Mouse (Mus musculus): Measurements from ENCODE around the gene Tm2d3. TPM values are rescaled to one million over a fixed set of nuclear protein-coding genes. Genes with fewer than 3 reads are reported as not detected.
A peak's percentile ranks its signal among the peaks of the same experiment; 100 is the strongest.

Gene Tm2d3
- 8.8 and 28.8 TPM in 2 replicates for total RNA-seq (2015; ENCODE audit: low replicate concordance)
- total RNA-seq (2017; ENCODE audit: low replicate concordance), result 7.6 and 13.5 TPM in 2 replicates

DNA sequence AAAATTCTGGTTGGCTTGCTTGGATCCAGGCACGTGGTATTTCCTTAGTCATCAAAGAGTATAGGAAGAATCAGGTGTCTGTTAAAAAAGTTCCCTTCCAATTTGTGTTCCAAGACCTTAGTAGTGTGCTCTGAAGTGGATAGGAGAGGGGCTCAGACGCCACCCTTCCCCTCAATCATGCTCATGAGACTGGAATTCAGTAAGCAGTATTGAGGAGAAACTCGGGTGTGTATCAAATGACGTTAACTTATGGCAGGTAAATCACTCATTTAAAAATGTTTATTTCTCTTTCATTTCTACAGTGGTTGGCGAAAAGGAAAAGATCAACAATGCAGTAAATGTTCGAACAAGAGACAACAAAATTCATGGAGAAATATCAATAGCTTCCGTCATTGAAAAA, at the start of gene Tm2d3:
Gene Tm2d3, plus strand, starts transcription at position 301 of the 400 bp plus-strand sequence.
- no peak for ATAC-seq (replicated peaks; ENCODE audit: low FRiP score, poor library complexity, severe bottlenecking)

DNA sequence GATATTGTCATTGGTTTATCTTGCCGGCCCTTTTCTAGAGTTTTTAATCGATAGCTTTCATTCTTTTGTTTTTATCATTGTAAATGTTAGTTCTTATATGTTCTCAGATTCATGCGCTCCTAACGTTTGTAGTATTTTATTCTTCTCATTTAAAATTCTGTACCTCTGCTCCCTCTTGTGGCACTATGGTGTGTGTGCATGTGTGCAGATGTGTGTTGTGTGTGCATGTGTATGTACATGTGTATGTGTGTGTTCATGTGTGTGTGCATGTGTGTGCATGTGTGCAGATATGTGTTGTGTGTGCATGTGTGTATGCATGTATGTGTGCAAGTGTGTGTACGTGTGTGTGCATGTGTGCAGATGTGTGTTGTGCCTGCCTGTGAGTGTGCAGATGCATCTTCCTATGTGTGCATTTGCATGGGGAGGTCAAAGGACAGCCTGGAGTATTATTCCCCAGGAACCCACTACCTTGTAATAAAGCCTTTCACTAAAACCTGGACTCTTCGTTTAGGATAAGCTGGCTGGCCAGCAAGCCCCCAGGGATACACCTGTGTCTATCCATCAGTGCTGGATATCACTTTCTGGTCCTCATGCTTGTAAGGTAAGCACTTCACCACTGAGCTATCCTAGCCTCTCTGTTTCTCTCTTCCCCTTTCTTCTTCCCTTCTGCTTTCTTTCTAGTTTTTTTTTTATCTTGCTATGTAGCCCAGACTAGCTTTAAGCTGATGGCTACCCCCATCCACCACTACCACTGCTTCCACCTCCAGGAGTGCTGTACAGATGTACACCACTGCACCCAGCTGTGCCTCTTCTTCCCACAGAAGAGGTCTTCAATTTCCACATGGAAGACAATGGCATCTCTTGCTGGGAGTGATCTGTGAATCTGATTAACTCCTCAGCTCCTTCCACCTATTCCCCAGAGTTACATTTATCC, 48.3 kb upstream of the Tm2d3 start:
- no peak for ATAC-seq (replicated peaks; ENCODE audit: low FRiP score, poor library complexity, severe bottlenecking)

DNA sequence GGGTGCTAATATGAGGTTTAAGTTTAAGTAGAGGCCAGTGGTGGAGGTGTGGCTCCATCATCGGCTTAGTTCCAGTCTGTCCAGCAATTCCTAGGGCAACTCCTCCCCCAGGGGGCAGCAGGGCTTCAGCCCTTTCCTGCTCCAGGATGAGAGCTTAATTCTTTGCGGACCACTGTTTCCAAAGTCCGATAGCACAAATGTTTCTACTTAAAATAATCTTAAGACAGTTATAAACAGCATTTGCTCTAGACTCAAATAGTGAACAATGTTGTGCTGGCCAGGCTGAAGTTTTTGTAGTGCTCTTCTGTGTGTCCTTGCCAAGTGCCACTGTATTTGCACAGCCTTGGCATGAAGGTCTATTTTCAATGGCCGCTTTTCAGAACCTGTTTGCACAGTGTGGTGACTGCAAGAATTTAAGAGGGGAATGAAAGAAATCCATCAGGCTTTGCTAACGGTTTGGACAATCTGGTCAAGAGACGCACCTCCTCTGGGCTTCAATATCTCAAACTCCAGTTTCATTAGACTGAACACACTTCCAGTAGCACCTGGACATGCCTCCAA, 47.0 kb upstream of the Tm2d3 start:
- ATAC-seq (replicated peaks; ENCODE audit: low FRiP score, poor library complexity, severe bottlenecking), result no peak

DNA sequence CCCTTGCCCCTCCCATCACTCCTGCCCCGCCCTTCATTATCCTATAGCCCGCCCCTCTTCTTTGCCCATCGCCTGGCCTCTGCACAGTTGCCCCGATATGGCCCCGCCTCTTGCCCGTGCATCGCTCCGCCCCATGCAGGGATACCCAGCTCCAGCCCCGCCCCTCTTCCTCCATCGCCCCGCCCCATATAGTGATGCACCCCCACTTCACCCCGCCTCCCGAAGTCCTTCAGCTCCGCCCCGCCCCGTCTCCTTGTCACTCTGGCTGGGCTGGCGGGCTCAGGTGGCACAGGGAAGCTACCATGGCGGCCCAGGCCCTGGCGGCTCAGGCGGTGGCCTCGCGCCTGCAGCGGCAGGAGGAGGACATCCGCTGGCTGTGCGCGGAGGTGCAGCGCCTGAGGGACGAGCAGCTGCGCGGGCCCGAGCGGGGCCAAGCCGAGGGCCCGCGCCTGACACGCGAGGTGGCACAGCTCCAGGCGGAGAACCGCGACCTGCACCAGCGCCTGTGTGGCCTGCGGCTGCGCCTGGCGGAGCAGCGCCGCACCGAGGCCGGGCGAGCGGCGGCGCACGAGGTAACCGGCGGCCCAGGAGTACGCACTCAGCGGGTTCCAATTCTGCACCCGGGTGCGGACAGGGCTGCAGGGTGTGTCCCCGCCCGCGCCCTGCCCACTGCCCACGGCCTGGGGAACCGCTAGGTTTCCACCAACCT, 46.2 kb upstream of the Tm2d3 start, which contains the start of gene Tarsl2:
Gene Tarsl2, plus strand, starts transcription at position 256 of the 709 bp plus-strand sequence.
- ATAC-seq (replicated peaks; ENCODE audit: low FRiP score, poor library complexity, severe bottlenecking), result peak; percentile 85

DNA sequence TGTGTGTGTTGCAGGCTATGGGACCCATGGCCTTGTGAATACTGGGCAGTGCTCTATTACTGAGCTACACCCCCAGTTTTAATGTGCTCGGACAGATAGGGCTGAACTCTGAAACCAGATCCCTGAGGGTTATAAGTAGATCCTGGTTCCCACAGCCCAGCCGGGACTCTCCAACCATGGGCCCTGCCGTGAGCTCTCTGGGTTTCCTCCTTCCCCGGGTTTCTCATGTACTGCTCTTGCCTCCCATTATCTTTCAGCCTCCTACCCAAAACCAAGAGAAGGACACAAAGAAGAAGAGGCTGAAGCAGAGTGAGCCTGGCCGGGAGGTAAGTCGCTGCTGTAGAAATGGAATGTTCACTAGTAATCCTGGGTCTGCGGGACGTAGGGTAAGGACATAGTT, 45.0 kb upstream of the Tm2d3 start:
- ATAC-seq (replicated peaks; ENCODE audit: low FRiP score, poor library complexity, severe bottlenecking), result no peak

DNA sequence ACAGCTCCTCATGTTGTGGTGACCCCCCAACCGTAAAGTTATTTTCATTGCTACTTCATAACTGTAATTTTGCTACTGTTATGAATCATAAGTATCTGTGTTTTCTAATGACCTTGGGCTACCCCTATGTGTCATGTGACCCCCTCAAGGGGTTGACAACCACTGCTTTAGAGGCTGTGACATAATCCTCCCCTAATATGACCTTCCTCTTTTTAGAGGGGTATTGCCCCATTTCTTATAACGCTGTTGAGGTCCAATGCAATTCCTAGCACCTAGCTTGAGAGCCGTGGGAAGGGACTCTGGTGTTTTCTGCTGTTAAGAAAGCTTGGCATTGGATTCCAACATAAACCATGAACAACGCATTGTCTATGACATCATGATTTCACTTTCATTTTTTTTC, 40.3 kb upstream of the Tm2d3 start:
- ATAC-seq (replicated peaks; ENCODE audit: low FRiP score, poor library complexity, severe bottlenecking), result no peak

DNA sequence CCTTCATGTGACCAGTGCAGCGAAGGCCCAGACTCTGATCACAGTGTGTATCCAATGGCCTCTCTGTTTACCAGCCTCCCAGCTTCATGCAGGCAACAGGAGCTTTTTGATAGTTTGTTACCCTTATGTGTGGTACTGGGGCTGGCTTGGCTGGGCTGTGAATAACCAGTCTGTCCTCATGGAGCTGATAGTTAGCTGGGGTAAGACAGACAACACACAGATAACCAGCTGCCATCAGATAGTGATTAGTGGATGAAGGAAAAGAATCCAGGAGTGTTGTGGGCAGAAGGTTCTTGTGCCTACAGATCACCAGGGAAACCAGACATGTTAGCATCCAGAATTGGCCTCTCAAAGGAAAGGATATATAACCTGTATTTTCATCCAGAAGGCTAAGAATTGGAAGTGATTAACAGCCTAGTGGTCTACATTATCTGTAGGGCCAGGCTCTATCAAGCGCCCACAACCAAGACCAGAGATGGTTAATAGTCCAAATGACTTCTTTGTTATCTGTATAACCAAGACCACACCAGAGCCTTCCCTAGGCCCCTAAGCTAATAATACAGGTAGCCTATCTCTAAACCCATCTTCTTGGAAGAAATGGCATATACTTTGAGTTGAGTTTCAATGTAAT, 33.4 kb upstream of the Tm2d3 start:
- ATAC-seq (replicated peaks; ENCODE audit: low FRiP score, poor library complexity, severe bottlenecking), result no peak

DNA sequence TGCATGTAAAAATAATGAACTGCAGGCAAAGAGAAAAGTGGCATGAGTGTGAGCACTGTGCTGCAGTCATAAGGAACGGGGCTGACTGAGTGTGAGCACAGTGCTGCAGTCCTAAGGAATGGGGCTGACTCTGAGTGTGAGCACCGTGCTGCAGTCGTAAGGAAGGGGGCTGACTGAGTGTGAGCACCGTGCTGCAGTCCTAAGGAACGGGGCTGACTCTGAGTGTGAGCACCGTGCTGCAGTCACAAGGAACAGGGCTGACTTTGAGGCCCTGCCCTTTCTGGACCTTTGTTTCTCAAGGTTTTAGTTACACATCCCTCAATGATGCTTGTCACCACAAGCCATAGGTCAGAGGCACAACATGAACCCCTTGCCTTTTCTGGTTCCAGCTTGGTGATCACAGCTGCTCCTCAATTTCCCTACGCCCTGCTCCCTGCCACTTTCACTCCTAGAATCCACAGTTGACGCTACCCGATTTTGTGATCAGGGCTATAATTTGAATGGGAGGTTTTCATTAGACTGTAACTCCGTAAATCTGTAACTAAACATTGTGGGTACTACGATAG, 27.7 kb upstream of the Tm2d3 start:
- no peak for ATAC-seq (replicated peaks; ENCODE audit: low FRiP score, poor library complexity, severe bottlenecking)

DNA sequence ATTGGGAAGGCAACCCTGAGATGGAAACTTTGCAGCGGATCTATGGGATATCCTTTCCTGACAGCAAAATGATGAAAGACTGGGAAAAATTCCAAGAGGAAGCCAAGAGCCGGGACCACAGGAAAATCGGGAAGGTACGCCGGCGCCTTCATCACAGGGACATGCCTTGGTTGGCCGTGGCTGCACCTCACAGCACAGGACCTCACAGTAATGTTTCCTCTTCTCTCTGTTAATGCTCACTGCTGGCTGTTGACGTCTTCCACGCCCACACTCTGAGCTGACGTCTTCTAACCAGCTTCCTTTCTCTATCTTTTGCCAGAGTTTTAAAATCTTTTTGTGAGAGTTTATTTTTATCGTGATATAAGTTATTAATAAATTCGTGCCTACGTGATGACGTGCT, 27.1 kb upstream of the Tm2d3 start:
- ATAC-seq (replicated peaks; ENCODE audit: low FRiP score, poor library complexity, severe bottlenecking), result no peak

DNA sequence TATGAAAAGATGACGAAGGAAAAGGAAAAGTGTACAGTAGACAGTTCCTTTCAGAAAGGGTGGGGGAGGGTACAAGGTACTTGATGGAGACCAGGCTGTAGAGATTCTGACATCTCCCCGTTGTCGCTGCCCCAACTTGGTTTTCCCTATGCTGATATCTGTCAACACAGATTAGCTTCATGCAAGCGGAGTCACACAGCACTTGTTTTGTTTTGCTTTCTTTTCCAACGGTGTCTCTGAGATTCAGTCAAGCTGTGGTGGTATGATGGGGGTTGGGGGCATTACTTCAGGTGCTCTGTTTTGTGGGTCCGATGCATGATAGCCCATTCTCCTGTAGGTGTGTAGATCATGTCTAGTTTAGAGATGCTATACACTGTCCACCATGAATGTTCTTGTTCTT, 23.5 kb upstream of the Tm2d3 start:
- ATAC-seq (replicated peaks; ENCODE audit: low FRiP score, poor library complexity, severe bottlenecking), result no peak

DNA sequence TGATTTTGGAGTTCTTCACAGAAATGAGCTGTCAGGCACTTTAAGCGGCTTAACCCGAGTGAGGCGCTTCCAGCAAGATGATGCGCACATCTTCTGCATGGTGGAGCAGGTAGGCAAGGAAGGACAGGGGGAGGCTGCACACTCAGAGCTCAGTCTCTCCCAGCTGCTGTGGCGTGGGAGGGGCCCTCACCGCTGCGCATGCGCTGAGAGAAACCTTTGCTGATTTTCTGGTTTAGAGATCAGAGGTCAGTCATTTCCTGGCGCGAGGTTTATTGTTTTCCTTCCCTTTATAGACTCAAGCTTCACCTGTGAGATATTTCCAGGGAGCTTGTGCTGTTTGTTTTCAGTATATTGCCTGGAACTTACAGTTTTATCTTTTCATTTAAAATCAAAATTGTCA, 12.9 kb upstream of the Tm2d3 start:
- no peak for ATAC-seq (replicated peaks; ENCODE audit: low FRiP score, poor library complexity, severe bottlenecking)

DNA sequence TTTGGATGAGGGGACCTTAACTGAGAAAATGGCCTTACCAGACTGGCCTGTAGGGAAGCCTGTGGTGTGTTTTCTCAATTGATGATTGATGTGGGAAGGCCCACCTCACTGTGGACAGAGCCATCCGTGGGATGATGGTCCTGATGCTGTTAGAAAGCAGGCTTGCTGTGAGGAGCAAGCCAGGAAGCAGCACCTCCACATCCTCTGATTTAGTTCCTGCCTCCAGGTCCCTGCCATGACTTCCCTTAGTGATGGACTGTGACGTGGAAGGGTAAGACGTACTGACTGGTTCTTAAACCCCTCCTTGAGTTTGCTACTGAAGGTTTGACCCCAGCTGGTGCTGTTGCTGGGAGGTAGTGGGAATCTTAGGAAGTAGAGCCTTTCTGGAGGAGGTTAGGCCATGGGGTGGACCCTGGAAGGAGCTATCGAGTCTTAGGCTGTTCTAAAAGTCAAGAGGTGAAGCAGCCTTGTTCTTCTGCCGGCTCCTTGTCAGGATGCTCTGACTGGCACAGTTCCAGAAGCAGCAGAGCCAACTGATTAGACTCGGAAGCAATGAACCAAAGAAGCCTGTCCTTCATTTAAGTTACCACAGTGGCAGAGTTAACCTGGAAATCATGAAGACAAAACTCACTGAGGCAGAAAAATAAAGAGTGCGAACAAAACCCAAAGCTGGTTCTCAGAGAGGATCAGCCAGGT, 11.9 kb upstream of the Tm2d3 start:
- no peak for ATAC-seq (replicated peaks; ENCODE audit: low FRiP score, poor library complexity, severe bottlenecking)

DNA sequence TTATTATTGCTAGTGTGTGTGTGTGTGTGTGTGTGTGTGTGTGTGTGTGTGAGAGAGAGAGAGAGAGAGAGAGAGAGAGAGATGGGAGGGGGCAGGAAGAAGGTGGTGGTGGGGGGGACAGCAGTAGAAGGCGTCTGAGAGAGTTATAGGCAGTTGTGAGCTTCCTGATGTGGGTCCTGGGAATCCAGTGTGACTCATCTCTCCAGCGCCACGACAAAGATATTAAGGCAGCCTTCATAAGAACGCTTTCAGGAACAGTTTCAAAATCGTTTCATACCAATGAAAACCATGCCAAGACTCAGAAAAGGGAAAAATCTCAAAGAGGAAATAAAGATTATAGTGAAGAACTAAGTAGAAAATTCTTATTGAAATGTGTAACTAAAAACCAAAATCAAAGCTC, 9.8 kb upstream of the Tm2d3 start:
- no peak for ATAC-seq (replicated peaks; ENCODE audit: low FRiP score, poor library complexity, severe bottlenecking)

DNA sequence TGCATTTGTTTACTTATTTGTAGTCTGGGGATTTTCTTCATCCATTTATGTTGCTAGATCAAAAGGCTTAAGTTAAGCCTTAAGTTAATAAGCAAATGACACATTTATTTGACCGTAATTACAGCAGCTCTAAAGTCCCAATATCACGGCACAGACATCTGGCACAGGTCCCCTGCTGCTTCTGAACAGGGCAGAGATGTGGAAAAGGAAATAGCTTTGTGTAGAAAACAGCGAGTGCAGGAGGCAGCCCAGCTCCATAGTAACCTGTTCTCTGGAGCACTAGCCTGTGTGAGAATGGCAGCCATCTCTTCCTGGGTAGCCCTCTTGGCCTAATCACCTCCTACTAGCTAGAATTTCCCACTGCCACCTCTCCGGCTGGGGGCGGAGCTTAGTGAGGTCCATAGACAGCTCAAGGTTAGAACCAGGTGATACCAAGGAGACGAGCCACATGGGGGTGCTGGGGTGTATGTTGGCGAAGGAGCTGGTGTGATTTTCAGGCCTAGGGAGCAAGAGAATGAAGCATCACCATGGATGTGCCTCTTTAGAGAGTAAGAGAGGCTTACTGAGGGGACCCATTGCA, 6.6 kb upstream of the Tm2d3 start:
- no peak for ATAC-seq (replicated peaks; ENCODE audit: low FRiP score, poor library complexity, severe bottlenecking)

DNA sequence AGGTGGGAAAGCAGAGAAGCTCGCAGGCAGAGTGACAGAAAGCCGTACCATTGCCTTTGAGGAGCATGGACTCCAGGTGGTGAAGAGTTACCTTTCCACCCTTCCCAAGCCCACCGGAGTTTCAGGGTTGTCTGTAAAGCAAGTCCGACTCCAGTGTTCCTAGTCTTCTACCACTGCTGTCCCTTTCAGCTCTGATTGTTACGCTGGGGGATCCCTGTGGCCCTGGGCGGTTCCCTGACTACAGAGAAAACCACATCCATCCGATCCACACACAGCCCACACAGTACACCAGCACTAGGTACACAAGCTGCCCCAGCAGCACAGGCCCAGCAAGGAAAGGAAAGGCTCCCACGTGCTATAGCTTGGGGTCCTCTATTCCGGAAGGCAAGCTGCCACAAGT, 4.3 kb upstream of the Tm2d3 start:
- ATAC-seq (replicated peaks; ENCODE audit: low FRiP score, poor library complexity, severe bottlenecking), result no peak

DNA sequence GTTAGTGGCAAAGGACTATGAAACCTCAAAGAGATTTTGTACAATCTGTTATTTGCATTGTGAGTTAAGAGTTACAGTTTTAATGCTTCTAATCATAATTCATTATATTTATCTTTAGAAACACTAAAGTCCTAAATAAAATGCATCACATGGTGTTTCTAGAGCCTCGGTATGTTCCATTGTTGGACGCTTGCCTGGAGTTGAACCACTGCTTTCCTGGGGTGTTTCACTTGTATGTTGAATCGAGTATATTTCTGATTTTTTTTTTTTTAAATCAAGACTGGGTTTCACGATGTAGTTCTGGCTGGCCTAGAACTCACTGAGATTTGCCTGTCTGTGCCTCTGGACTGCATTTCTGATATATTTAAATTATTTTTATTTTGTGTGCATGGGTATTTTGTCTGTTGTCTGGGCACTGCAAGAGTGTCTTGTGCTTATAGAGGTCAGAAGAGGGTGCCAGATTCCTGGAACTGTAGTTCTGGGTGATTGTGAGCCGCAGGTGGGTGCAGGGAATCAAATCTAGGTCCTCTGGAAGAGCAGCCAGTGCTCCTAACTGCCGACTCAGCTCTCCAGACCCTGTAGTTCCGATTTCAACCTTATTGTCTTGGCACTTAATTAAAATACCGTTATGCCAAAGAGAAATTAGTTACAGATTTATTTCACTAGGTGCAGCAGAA, 1.1 kb downstream of the Tm2d3 start:
- ATAC-seq (replicated peaks; ENCODE audit: low FRiP score, poor library complexity, severe bottlenecking), result no peak

DNA sequence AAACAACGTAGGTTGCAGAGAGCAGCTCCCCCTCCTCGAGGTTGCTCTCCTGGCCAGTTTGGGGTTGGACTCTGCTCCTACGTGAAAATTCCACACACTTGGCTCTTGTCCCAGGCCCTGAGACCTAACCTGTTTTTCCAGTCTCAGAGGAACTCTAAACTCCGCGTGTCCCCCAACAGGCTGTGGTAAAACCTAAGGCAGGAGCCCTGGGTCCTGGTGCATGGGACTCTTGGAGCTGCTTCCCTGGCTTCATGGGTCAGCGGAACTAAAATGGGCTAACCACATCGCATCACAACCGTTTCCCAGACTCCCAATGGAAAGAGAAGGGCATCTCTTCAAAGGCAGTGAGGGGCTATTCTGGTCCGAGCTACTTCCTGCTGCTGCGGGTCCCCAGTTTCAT, 1.9 kb downstream of the Tm2d3 start:
- ATAC-seq (replicated peaks; ENCODE audit: low FRiP score, poor library complexity, severe bottlenecking), result no peak

DNA sequence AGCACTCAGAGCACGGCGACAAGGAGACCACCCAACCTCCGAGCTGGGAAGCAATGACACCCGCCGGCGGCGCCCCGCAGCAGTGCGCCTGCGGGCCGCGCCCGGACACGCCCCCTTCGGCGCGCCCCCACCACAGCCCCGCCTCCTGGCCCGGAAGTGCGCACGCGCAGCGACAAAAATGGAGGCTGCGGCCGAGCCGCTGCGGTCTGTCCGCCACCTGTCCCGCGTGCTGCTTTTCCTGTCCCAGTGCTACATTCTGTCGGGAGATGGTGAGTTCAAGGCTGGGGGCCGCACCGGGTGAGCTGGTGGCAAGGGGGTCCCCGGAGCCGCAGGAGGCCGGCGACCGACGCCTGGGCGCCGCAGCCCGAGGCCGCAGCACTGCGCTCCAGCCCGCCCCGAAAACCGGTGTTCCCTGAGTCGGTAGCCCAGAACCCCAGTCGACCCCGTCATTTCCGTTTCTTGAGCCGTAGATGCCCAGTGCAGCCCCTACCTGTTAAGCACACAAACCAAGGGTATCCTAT, 2.4 kb downstream of the Tm2d3 start:
- ATAC-seq (replicated peaks; ENCODE audit: low FRiP score, poor library complexity, severe bottlenecking), result peak; percentile 94

Measured in erythroblast, adult 5-6 weeks (primary cell).